Mouse (Mus musculus): ENCODE results near the gene Rps6. TPM values are rescaled to one million over a fixed set of nuclear protein-coding genes. Genes with fewer than 3 reads are reported as not detected.

Gene Rps6
- polyA plus RNA-seq, 1 experiment, result 2,690 TPM

- no peak for TF ChIP-seq EP300 (IDR thresholded peaks at IDR 0.05; ENCODE audit: insufficient read depth, low read depth, low read length)
- TF ChIP-seq POLR2A (IDR thresholded peaks at IDR 0.05; ENCODE audit: insufficient read depth, low read length), result no peak
- TF ChIP-seq CTCF (IDR thresholded peaks at IDR 0.05; ENCODE audit: low read depth, low read length), result no peak
- Histone ChIP-seq H3K4me1 (ENCODE audit: control insufficient read depth, insufficient read depth, low read length) (no peaks in the 10 kb centered on the region), H3K9ac (ENCODE audit: low read depth, poor library complexity, severe bottlenecking) (no peak overlapping the region), H3K27ac (ENCODE audit: insufficient read depth, low read length) (no peak overlapping the region), H3K27me3 (ENCODE audit: control insufficient read depth, insufficient read depth, low read length, poor library complexity, severe bottlenecking) (no peaks in the 10 kb centered on the region), H3K4me3 (ENCODE audit: low read depth, low read length) (no peak overlapping the region), H3K36me3 (ENCODE audit: control insufficient read depth, insufficient read depth, low read length, poor library complexity, severe bottlenecking) (peaks cover 2% of the 10 kb centered on the region; the same call in 1 of the 2 replicates), H3K9me3 (replicated peaks; ENCODE audit: control insufficient read depth, insufficient read depth, low read length, poor library complexity, severe bottlenecking) (no peaks in the 10 kb centered on the region)
These were observed 42.4 kb downstream of the Rps6 start for GRCm38 (mm10) chr4:86814850-86815249.

GRCm38 (mm10) chr4:86810604-86811003 is 46.6 kb downstream of the Rps6 start:
- H3K4me3 ChIP-seq (ENCODE audit: low read depth, low read length), result no peak overlapping the region
- TF ChIP-seq EP300 (IDR thresholded peaks at IDR 0.05; ENCODE audit: insufficient read depth, low read depth, low read length) (no peak), POLR2A (IDR thresholded peaks at IDR 0.05; ENCODE audit: insufficient read depth, low read length) (no peak), CTCF (IDR thresholded peaks at IDR 0.05; ENCODE audit: low read depth, low read length) (peak; percentile 48)
- H3K9ac ChIP-seq (ENCODE audit: low read depth, poor library complexity, severe bottlenecking), result no peak overlapping the region
- H3K36me3 ChIP-seq (ENCODE audit: control insufficient read depth, insufficient read depth, low read length, poor library complexity, severe bottlenecking), result peaks cover 2% of the 10 kb centered on the region; the same call in 1 of the 2 replicates
- no peak overlapping the region for H3K27ac ChIP-seq (ENCODE audit: insufficient read depth, low read length)
- no peaks in the 10 kb centered on the region for H3K4me1 ChIP-seq (ENCODE audit: control insufficient read depth, insufficient read depth, low read length)
- no peaks in the 10 kb centered on the region for H3K27me3 ChIP-seq (ENCODE audit: control insufficient read depth, insufficient read depth, low read length, poor library complexity, severe bottlenecking)
- H3K9me3 ChIP-seq (replicated peaks; ENCODE audit: control insufficient read depth, insufficient read depth, low read length, poor library complexity, severe bottlenecking), result no peaks in the 10 kb centered on the region

Other genes with a start within 250 kb of the Rps6 start
- gene Haus6, start 245.4 kb downstream of the Rps6 start, polyA plus RNA-seq (2011; ENCODE audit: insufficient read depth, insufficient read length, low read depth, missing spikeins), result 50.0 and 55.6 TPM in 2 replicates
- 57.9 and 60.7 TPM in 2 replicates for gene Plin2, start 187.4 kb downstream of the Rps6 start, polyA plus RNA-seq (2011; ENCODE audit: insufficient read depth, insufficient read length, low read depth, missing spikeins)
- gene Dennd4c, start 108.9 kb downstream of the Rps6 start, polyA plus RNA-seq (2011; ENCODE audit: insufficient read depth, insufficient read length, low read depth, missing spikeins), result 25.3 and 27.5 TPM in 2 replicates
- 20.8 and 22.1 TPM in 2 replicates for gene Acer2, start 17.0 kb upstream of the Rps6 start, polyA plus RNA-seq (2011; ENCODE audit: insufficient read depth, insufficient read length, low read depth, missing spikeins)

Measured in ES-Bruce4 (cell line).